Mouse (Mus musculus): Measurements from ENCODE around the gene Rcsd1. TPM values are rescaled to one million over a fixed set of nuclear protein-coding genes. Genes with fewer than 3 reads are reported as not detected.

Gene Rcsd1
- polyA plus RNA-seq, 1 experiment from 2014 or later, result 113 TPM

DNA sequence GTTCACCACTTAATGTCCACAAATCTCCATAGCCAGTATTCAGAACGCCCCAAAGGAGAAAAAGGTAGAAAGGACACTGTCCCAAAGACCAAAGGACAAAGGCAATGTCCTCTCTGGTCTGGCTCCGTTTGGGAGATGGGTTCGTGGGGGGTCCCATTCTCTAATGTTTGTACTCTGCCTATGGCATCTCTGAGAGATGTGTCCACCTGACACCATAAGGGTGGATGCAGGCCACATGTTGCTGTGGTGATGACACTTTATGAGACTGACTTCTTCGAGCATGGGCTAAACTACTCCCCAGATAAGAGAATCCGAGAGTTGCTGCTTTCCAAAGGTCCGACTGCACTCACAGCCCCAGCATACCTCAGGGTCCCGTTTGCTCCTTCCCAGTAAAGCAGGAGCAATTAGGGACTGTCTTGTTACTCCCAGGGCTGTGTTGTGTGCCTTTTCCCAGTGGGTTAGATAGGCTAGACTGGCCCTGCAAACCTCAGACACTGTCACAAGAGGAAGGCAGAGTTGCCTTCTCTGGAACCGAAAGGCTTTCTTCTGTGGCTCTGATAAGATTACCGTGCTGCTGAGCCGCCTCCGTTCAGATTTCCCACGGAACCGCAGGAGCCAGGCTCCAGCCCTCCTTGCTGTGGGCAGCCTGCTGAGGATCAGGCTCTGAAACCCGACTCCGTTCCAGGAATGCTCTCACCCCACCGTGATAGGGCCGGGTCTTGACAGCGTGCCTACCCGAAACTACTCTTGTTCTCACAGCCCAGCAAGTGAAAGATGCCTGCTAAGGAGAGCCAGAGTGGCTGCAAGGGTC, 7.1 kb downstream of the Rcsd1 start:
- H3K9ac ChIP-seq, result peak overlapping the region; percentile 68
- 5% methylated on average over 19 of the region's 19 CpGs for WGBS
- peaks cover 16% of the 10 kb centered on the region for H3K36me3 ChIP-seq
- peak overlapping the region; percentile 95 for H3K27ac ChIP-seq (ENCODE audit: poor library complexity, severe bottlenecking)
- H3K27me3 ChIP-seq (replicated peaks), result no peaks in the 10 kb centered on the region
- no peaks in the 10 kb centered on the region for H3K9me3 ChIP-seq (replicated peaks)
- peaks cover 90% of the 10 kb centered on the region for H3K4me1 ChIP-seq (replicated peaks)
- H3K4me3 ChIP-seq, result peak overlapping the region; percentile 32
- H3K4me2 ChIP-seq, result peak overlapping the region; percentile 67
- peak; percentile 72 for ATAC-seq (ENCODE audit: insufficient number of reproducible peaks, low FRiP score)

- peak overlapping the region; percentile 95 for H3K27ac ChIP-seq (ENCODE audit: poor library complexity, severe bottlenecking)
- H3K4me3 ChIP-seq, result peak overlapping the region; percentile 32
Observed at GRCm38 (mm10) chr1:165701562-165701961, 8.0 kb downstream of the Rcsd1 start.

GRCm38 (mm10) chr1:165700933-165701518, 8.5 kb downstream of the Rcsd1 start:
- WGBS, result 12% methylated on average over 6 of the region's 6 CpGs
- peak overlapping the region; percentile 67 for H3K4me2 ChIP-seq
- H3K27ac ChIP-seq (ENCODE audit: poor library complexity, severe bottlenecking), result peak overlapping the region; percentile 95
- H3K4me3 ChIP-seq, result peak overlapping the region; percentile 32
- peak overlapping the region; percentile 68 for H3K9ac ChIP-seq
- no peaks in the 10 kb centered on the region for H3K27me3 ChIP-seq (replicated peaks)
- peaks cover 22% of the 10 kb centered on the region for H3K36me3 ChIP-seq
- ATAC-seq (ENCODE audit: insufficient number of reproducible peaks, low FRiP score), result no peak
- no peaks in the 10 kb centered on the region for H3K9me3 ChIP-seq (replicated peaks)
- peaks cover 91% of the 10 kb centered on the region for H3K4me1 ChIP-seq (replicated peaks)

More at GRCm38 (mm10) chr1:165701562-165701961, 8.0 kb downstream of the Rcsd1 start:
- no peak for ATAC-seq (ENCODE audit: insufficient number of reproducible peaks, low FRiP score)
- Histone ChIP-seq H3K36me3 (peaks cover 20% of the 10 kb centered on the region), H3K4me1 (replicated peaks) (peaks cover 94% of the 10 kb centered on the region), H3K4me2 (peak overlapping the region; percentile 67), H3K9ac (peak overlapping the region; percentile 68), H3K9me3 (replicated peaks) (no peaks in the 10 kb centered on the region), H3K27me3 (replicated peaks) (no peaks in the 10 kb centered on the region)
- 17% methylated on average over 9 of the region's 9 CpGs for WGBS

- no peak overlapping the region for H3K4me3 ChIP-seq
Observed at GRCm38 (mm10) chr1:165700376-165700815, 9.2 kb downstream of the Rcsd1 start.

DNA sequence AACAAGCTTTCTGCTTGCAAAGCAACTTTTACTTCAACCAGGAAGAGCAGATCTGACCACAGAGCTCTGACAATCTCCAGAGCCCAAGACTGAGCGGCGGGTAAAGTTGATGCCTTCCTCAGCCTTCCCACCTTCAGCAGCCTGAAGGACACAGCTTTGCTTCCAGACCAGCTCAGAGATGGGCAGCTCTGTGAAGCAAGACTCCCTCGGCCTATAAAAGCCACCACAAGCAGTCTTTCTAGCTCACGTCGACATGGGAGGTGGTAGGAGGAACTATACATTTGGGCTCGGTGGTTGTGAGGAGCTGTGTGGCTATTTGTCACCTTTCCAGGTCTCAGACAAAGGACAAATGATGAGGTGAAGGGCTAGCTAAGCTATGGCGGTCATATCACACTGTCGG, 11.9 kb downstream of the Rcsd1 start:
- peaks cover 93% of the 10 kb centered on the region for H3K4me1 ChIP-seq (replicated peaks)
- 42% methylated on average over 8 of the region's 8 CpGs for WGBS

More at GRCm38 (mm10) chr1:165700376-165700815, 9.2 kb downstream of the Rcsd1 start:
- no peaks in the 10 kb centered on the region for H3K9me3 ChIP-seq (replicated peaks)
- H3K9ac ChIP-seq, result peak overlapping the region; percentile 29
- H3K4me1 ChIP-seq (replicated peaks), result peaks cover 91% of the 10 kb centered on the region
- peak overlapping the region; percentile 67 for H3K4me2 ChIP-seq
- H3K36me3 ChIP-seq, result peaks cover 26% of the 10 kb centered on the region
- 13% methylated on average over 7 of the region's 7 CpGs for whole genome bisulfite sequencing
- no peak for ATAC-seq (ENCODE audit: insufficient number of reproducible peaks, low FRiP score)
- H3K27ac ChIP-seq (ENCODE audit: poor library complexity, severe bottlenecking), result peak overlapping the region; percentile 95
- no peaks in the 10 kb centered on the region for H3K27me3 ChIP-seq (replicated peaks)

GRCm38 (mm10) chr1:165696870-165697269, 12.7 kb downstream of the Rcsd1 start:
- H3K27ac ChIP-seq (ENCODE audit: poor library complexity, severe bottlenecking), result no peak overlapping the region
- WGBS, result 49% methylated on average over 7 of the region's 7 CpGs

More for the DNA sequence above, 11.9 kb downstream of the Rcsd1 start:
- Histone ChIP-seq H3K9me3 (replicated peaks) (no peaks in the 10 kb centered on the region), H3K9ac (peak overlapping the region; percentile 32; the same call in 1 of the 2 replicates), H3K27ac (ENCODE audit: poor library complexity, severe bottlenecking) (peak overlapping the region; percentile 73), H3K27me3 (replicated peaks) (no peaks in the 10 kb centered on the region), H3K36me3 (peaks cover 23% of the 10 kb centered on the region), H3K4me2 (no peak overlapping the region), H3K4me3 (no peak overlapping the region)
- ATAC-seq (ENCODE audit: insufficient number of reproducible peaks, low FRiP score), result no peak

DNA sequence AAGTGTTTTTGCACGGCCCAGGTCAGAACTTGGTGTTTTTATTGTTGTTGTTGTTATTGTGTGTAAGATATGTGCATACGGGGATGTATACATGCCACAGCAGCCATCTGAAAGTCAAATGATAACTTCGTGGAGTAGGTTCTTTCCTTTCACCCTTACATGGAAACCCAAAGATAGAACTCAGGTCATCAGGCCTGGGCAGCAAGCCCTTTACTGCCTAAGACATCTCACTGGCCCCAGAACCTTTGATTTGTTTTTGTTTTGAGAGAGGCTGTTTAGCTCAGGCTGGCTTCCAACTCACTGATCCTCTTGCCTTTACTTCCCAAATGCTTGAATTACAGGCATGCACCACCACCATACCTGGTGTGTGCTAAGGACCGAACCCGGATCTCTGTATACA, 13.5 kb downstream of the Rcsd1 start:
- H3K27me3 ChIP-seq (replicated peaks), result no peaks in the 10 kb centered on the region
- H3K27ac ChIP-seq (ENCODE audit: poor library complexity, severe bottlenecking), result peak overlapping the region; percentile 17; the same call in 1 of the 2 replicates
- H3K36me3 ChIP-seq, result peaks cover 28% of the 10 kb centered on the region
- no peak overlapping the region for H3K4me2 ChIP-seq
- H3K9ac ChIP-seq, result 0 out of 2 replicates have a peak overlapping the region, but pooled peaks have one; percentile 34
- 54% methylated on average over 5 of the region's 5 CpGs for WGBS
- H3K4me1 ChIP-seq (replicated peaks), result peaks cover 91% of the 10 kb centered on the region
- no peaks in the 10 kb centered on the region for H3K9me3 ChIP-seq (replicated peaks)
- H3K4me3 ChIP-seq, result no peak overlapping the region
- no peak for ATAC-seq (ENCODE audit: insufficient number of reproducible peaks, low FRiP score)

More at GRCm38 (mm10) chr1:165696870-165697269, 12.7 kb downstream of the Rcsd1 start:
- Histone ChIP-seq H3K4me3 (no peak overlapping the region), H3K27me3 (replicated peaks) (no peaks in the 10 kb centered on the region), H3K4me1 (replicated peaks) (peaks cover 92% of the 10 kb centered on the region), H3K36me3 (peaks cover 25% of the 10 kb centered on the region), H3K9me3 (replicated peaks) (no peaks in the 10 kb centered on the region), H3K9ac (no peak overlapping the region), H3K4me2 (no peak overlapping the region)
- no peak for ATAC-seq (ENCODE audit: insufficient number of reproducible peaks, low FRiP score)

- ATAC-seq (ENCODE audit: insufficient number of reproducible peaks, low FRiP score), result no peak
- Histone ChIP-seq H3K4me1 (replicated peaks) (peaks cover 91% of the 10 kb centered on the region), H3K4me2 (no peak overlapping the region), H3K9me3 (replicated peaks) (no peaks in the 10 kb centered on the region), H3K9ac (no peak overlapping the region), H3K27ac (ENCODE audit: poor library complexity, severe bottlenecking) (peak overlapping the region; percentile 17), H3K36me3 (peaks cover 32% of the 10 kb centered on the region), H3K27me3 (replicated peaks) (no peaks in the 10 kb centered on the region), H3K4me3 (no peak overlapping the region)
Observed at GRCm38 (mm10) chr1:165695392-165696014, 14.1 kb downstream of the Rcsd1 start.

- H3K36me3 ChIP-seq, result peaks cover 29% of the 10 kb centered on the region; the same call in 1 of the 2 replicates
- no peak overlapping the region for H3K4me3 ChIP-seq
- H3K27me3 ChIP-seq (replicated peaks), result no peaks in the 10 kb centered on the region
- no peaks in the 10 kb centered on the region for H3K9me3 ChIP-seq (replicated peaks)
- 39% methylated on average over 7 of the region's 7 CpGs for WGBS
- H3K4me2 ChIP-seq, result peak overlapping the region; percentile 0
- H3K27ac ChIP-seq (ENCODE audit: poor library complexity, severe bottlenecking), result peak overlapping the region; percentile 57; the same call in 1 of the 2 replicates
- H3K4me1 ChIP-seq (replicated peaks), result peaks cover 92% of the 10 kb centered on the region
- H3K9ac ChIP-seq, result no peak overlapping the region
- no peak for ATAC-seq (ENCODE audit: insufficient number of reproducible peaks, low FRiP score)
Observed at GRCm38 (mm10) chr1:165693856-165694255, 15.7 kb downstream of the Rcsd1 start.

DNA sequence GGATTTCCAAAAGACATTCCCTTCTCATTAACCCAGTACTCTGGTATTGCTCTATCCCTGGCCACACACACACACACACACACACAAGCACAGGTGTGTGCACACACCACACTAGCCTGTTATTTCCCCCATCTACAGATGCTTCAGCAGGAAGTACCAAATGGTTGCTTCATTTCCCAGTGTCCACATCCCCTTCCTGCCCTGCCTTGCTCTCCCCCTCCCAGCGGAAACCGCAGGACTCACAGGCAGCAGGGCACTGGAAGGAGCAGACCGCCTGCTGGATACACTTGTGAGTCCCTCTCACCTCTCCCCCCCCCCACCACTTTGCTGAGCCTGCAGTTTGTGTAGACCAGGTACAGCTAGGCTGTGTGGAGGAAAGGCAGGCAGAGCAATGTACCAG, 18.0 kb downstream of the Rcsd1 start:
- peaks cover 95% of the 10 kb centered on the region for H3K4me1 ChIP-seq (replicated peaks)
- no peaks in the 10 kb centered on the region for H3K27me3 ChIP-seq (replicated peaks)
- H3K4me3 ChIP-seq, result no peak overlapping the region
- ATAC-seq (ENCODE audit: insufficient number of reproducible peaks, low FRiP score), result peak; percentile 46
- peak overlapping the region; percentile 44; the same call in 1 of the 2 replicates for H3K9ac ChIP-seq
- H3K9me3 ChIP-seq (replicated peaks), result no peaks in the 10 kb centered on the region
- H3K36me3 ChIP-seq, result peaks cover 19% of the 10 kb centered on the region; the same call in 1 of the 2 replicates
- peak overlapping the region; percentile 29 for H3K4me2 ChIP-seq
- peak overlapping the region; percentile 67 for H3K27ac ChIP-seq (ENCODE audit: poor library complexity, severe bottlenecking)
- WGBS, result 6% methylated on average over 3 of the region's 3 CpGs

DNA sequence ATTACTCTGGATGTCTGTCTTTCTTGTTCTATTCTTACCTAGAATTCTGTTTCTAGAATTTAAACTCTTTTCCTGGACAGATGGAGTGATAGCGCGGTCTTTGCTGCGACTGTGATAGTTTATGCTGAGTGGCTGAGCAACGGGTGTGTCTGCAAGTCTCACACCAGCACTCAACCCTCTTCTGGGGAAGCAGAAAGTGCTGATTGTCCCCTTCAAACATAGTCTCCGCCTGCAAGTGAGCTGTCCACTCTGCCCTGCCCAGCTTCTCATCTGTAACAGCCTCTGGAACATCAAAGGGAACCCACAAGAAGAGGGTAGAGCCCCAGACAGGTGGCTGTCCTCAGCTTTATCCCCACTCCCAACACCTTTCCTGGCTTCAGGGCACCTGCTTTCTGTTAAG, 19.7 kb downstream of the Rcsd1 start:
- no peak for ATAC-seq (ENCODE audit: insufficient number of reproducible peaks, low FRiP score)
- peaks cover 96% of the 10 kb centered on the region for H3K4me1 ChIP-seq (replicated peaks)
- peak overlapping the region; percentile 67 for H3K27ac ChIP-seq (ENCODE audit: poor library complexity, severe bottlenecking)
- peaks cover 18% of the 10 kb centered on the region; the same call in 1 of the 2 replicates for H3K36me3 ChIP-seq
- H3K9ac ChIP-seq, result no peak overlapping the region
- no peaks in the 10 kb centered on the region for H3K27me3 ChIP-seq (replicated peaks)
- no peak overlapping the region for H3K4me2 ChIP-seq
- 33% methylated on average over 5 of the region's 5 CpGs for WGBS
- no peaks in the 10 kb centered on the region for H3K9me3 ChIP-seq (replicated peaks)
- H3K4me3 ChIP-seq, result no peak overlapping the region

All from heart, embryonic 12.5 days (tissue).